ENCODE assay signal across 7 mouse cellular contexts in genomic region chr3:63570607-63571353, GRCm38 (mm10).
DNase-seq lines count a peak whose midpoint lies in the region; ATAC-seq and TF ChIP-seq lines count a peak whose summit lies in the region.

No protein-coding gene starts in this region.

- no peak overlapping the region for H3K9ac ChIP-seq in forebrain, postnatal 0 days

- H3K27me3 ChIP-seq in Patski: no peaks in the 10 kb centered on the region
- H3K27me3 ChIP-seq in forebrain, postnatal 0 days (ENCODE audit: insufficient read depth, low read length): no peaks in the 10 kb centered on the region
- no peaks in the 10 kb centered on the region for H3K27me3 ChIP-seq in small intestine, adult 2 months (ENCODE audit: control insufficient read depth, insufficient read depth, low read length)

- no peaks in the 10 kb centered on the region for H3K9me3 ChIP-seq in forebrain, postnatal 0 days (ENCODE audit: low read length)

- WGBS in forebrain, postnatal 0 days: 34% methylated on average over 7 of the region's 7 CpGs
- 42% methylated on average over 7 of the region's 7 CpGs for WGBS in small intestine, adult 2 months

- no peaks in the 10 kb centered on the region for H3K4me1 ChIP-seq in forebrain, postnatal 0 days (ENCODE audit: insufficient read depth)
- H3K4me1 ChIP-seq in small intestine, adult 2 months (ENCODE audit: control insufficient read depth, insufficient read depth, insufficient read length, low read length): no peaks in the 10 kb centered on the region

- peak; percentile 96 for TF ChIP-seq CTCF in Patski (IDR thresholded peaks at IDR 0.05)
- peak; percentile 89 for TF ChIP-seq CTCF in forebrain, postnatal 0 days (IDR thresholded peaks at IDR 0.05; ENCODE audit: low read depth)
- TF ChIP-seq CTCF in left cerebral cortex, adult 2 months (IDR thresholded peaks at IDR 0.05): peak; percentile 91
- peak; percentile 46; the same call in 1 of the 2 replicates for TF ChIP-seq CTCF in small intestine, adult 2 months (IDR thresholded peaks at IDR 0.05; ENCODE audit: extremely low read depth, insufficient read length, insufficient replicate concordance, low read depth, low read length)

- no peaks in the 10 kb centered on the region for H3K36me3 ChIP-seq in forebrain, postnatal 0 days (ENCODE audit: insufficient read depth)
- H3K36me3 ChIP-seq in small intestine, adult 2 months (ENCODE audit: control insufficient read depth, insufficient read depth, low read length): no peaks in the 10 kb centered on the region

- POLR2A ChIA-PET in Patski (lab: Charles Lee): no interaction called here

- intact Hi-C loops in left cerebral cortex, adult 2 months (cut with DNase I): loop anchor here (1.0 kb wide), 1 partner anchor 298 kb away; no protein-coding TSS in a partner anchor

- TF ChIP-seq POLR2A in small intestine, adult 2 months (IDR thresholded peaks at IDR 0.05; ENCODE audit: low read depth, low read length): no peak

- H3K4me3 ChIP-seq in forebrain, postnatal 0 days (ENCODE audit: low read depth, low read length): no peak overlapping the region
- H3K4me3 ChIP-seq in left cerebral cortex, adult 2 months: no peak overlapping the region
- H3K4me3 ChIP-seq in small intestine, adult 2 months (ENCODE audit: low read depth, low read length): no peak overlapping the region

- no peak overlapping the region for H3K4me2 ChIP-seq in forebrain, postnatal 0 days (ENCODE audit: low read depth)

- in situ Hi-C loops in Patski (cut with MboI; ENCODE audit: low pct_unique_long_range_greater_than_20kb): loop anchor here (25.0 kb wide), 1 partner anchor 1033 kb away; no protein-coding TSS in a partner anchor

- no peak overlapping the region for H3K27ac ChIP-seq in forebrain, postnatal 0 days (ENCODE audit: low read depth, low read length)
- H3K27ac ChIP-seq in left cerebral cortex, adult 2 months: no peak overlapping the region
- no peak overlapping the region for H3K27ac ChIP-seq in small intestine, adult 2 months (ENCODE audit: insufficient read depth, low read depth, low read length)

- DNase-seq in Patski (ENCODE audit: low read depth, low spot score): no peak
- DNase-seq in forebrain, postnatal 0 days: peak; percentile 90
- peak; percentile 59 for DNase-seq in induced T-regulatory cell, adult 2 months (ENCODE audit: low read depth)
- DNase-seq in left cerebral cortex, adult 2 months (ENCODE audit: extremely low spot score in 1 of 2, low spot score in 2 of 2): peak; percentile 67 to 80
- DNase-seq in mesoderm, embryonic 11.5 days (ENCODE audit: low read depth, low spot score): peak; percentile 82

- CTCF ChIA-PET in Patski (lab: Charles Lee): interaction anchor here (0.6 to 4.5 kb wide), 36 partner anchors 10 to 360 kb away, joined by 3 to 36 read pairs (median 4); partner anchors contain the start of gene E130311K13Rik

- ATAC-seq in Patski: peak; percentile 84
- ATAC-seq in cerebellum, adult (ENCODE audit: insufficient number of reproducible peaks, low FRiP score, low TSS enrichment): peak; percentile 72; the same call in 1 of the 2 replicates
- ATAC-seq in forebrain, postnatal 0 days: peak; percentile 91

Comparison
In these comparisons a context has a peak if more than half of its experiments do, and no peak if none do; other contexts are left out.
1. CTCF ChIP-seq: peak in every context shown above with its lines; median percentile 96 in Patski; 91 in left cerebral cortex, adult 2 months; 89 in forebrain, postnatal 0 days; 46 in small intestine, adult 2 months.